Mouse (Mus musculus) testis, postnatal 10 days (tissue): Measurements from ENCODE around the gene Gm3238.
"Not testable (repeated sequence)": the region's sequence is repeated elsewhere in the genome, so short reads cannot be mapped to it uniquely, and the experiment has no call there.

Source experiments
- DNase-seq: peaks from one replicate; pipeline ENCODE4 v3.0.0; 2021; ENCODE audit warnings: low spot score

Gene Gm3238

GRCm38 (mm10) chr10:77741924-77742688 is 29.0 kb downstream of the Gm3238 start, which contains the start of gene Gm18596:
Gene Gm18596, minus strand, starts transcription at chr10:77742638.
- DNase-seq, result not testable (repeated sequence)

GRCm38 (mm10) chr10:77738929-77739328 is 32.2 kb downstream of the Gm3238 start:
- DNase-seq, result no peak

DNA sequence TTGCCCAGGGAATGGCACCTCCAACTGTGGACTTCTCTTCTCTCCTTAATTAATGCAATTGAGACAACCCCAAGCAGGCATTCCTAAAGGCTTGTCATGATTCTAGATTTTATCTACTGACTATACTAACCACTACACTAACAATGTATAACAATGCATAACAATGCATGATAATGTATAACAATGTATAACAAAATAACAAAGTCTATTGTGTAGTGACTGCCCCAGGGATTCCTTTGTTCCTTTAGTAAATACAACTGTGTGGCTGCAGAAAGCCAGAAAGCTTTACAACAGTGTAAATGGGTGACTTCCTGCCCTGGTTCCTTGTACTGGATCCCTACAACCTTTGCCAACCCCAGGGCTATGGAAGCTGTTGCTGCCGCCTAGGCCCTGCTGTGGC is 35.2 kb downstream of the Gm3238 start:
- DNase-seq, result no peak

GRCm38 (mm10) chr10:77729241-77729640 is 41.9 kb downstream of the Gm3238 start:
- DNase-seq, result peak; percentile 57

DNA sequence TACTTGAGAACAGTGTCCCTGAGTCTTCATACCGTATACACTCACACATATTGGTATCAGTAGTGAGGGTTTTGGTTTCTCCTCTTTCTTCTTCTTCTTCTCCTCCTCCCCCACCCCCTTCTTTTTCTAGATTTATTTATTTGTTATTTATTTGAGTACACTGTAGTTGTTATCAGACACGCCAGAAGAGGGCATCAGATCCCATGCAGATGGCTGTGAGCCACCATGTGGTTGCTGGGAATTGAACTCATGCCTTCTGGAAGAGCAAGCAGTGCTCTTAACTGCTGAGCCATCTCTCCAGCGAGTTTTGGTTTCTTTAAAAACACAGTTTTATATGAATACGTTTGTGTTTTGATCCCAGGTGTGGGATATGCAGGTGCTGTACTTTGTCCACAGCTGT is 42.8 kb downstream of the Gm3238 start:
- DNase-seq, result no peak

DNA sequence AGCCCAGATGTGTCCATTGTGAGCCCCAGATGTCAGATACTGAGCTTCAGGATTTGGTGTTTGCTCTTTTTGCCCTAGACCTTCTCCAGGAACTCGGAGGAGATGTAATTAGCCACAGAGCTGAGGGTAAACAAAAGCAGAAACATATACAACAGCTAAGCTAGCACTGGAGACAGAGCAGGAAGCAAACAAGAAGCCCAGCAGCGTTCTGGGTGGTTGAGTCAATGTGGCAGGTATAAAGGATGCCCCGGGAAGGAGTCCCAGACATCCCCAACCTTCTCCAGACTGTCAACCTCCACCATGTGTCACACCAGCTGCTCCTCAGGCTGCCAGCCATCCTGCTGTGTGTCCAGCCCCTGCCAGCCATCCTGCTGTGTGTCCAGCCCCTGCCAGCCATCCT is 44.9 kb downstream of the Gm3238 start, which contains the start of gene Gm10100:
Gm10100 (plus strand) TSS at position 301 of the 400 bp plus-strand sequence.
- DNase-seq, result no peak

DNA sequence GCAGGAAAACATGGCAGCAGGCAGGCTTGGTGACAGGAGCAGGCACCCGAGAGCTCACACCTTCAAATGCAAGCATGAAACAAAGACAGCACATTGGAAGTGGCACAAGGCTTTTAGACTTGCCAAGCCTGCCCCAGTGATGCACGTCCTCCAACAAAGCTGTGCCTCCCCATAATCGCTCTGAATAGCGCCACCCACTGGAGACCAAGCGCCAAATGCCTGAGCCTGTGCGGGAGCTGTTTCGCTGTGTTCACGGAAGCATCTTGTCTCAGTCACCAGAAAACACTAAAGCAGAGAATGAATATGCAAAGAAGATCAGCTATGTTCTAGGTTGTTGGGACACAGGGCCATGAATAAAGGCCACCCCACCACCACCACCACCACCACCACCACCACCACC is 46.3 kb downstream of the Gm3238 start:
- no peak for DNase-seq
